Mouse (Mus musculus): Measurements from ENCODE around the gene Ocrl. TPM values are rescaled to one million over a fixed set of nuclear protein-coding genes. Genes with fewer than 3 reads are reported as not detected.

Ocrl gene
- polyA plus RNA-seq, 1 experiment from 2014 or later, result 11.8 TPM

GRCm38 (mm10) chrX:47913543-47913938 is 1.4 kb downstream of the Ocrl start:
- no peak overlapping the region for H3K27ac ChIP-seq (ENCODE audit: low read depth, low read length)
- no peak overlapping the region; the same call in 1 of the 2 replicates for H3K4me2 ChIP-seq
- no peak overlapping the region for H3K9ac ChIP-seq (ENCODE audit: low read depth, low read length)
- H3K36me3 ChIP-seq (ENCODE audit: control insufficient read depth, insufficient read depth, low read length), result no peaks in the 10 kb centered on the region
- H3K4me3 ChIP-seq (ENCODE audit: low read depth, low read length), result no peak overlapping the region
- H3K27me3 ChIP-seq (replicated peaks; ENCODE audit: control insufficient read depth, insufficient read depth, low read length), result no peaks in the 10 kb centered on the region
- DNase-seq (ENCODE audit: low spot score) (no peak), ATAC-seq (replicated peaks; ENCODE audit: low FRiP score) (no peak)
- no peaks in the 10 kb centered on the region for H3K9me3 ChIP-seq (ENCODE audit: control insufficient read depth, low read length)
- WGBS, result 74% methylated on average over 7 of the region's 7 CpGs
- H3K4me1 ChIP-seq (replicated peaks; ENCODE audit: control insufficient read depth, insufficient read depth, low read length), result no peaks in the 10 kb centered on the region

- no peaks in the 10 kb centered on the region for H3K4me1 ChIP-seq (replicated peaks; ENCODE audit: control insufficient read depth, insufficient read depth, low read length)
- DNase-seq (ENCODE audit: low spot score), result no peak
- H3K27ac ChIP-seq (ENCODE audit: low read depth, low read length), result no peak overlapping the region
- H3K27me3 ChIP-seq (replicated peaks; ENCODE audit: control insufficient read depth, insufficient read depth, low read length), result no peaks in the 10 kb centered on the region
- H3K4me3 ChIP-seq (ENCODE audit: low read depth, low read length), result no peak overlapping the region
- H3K9ac ChIP-seq (ENCODE audit: low read depth, low read length), result no peak overlapping the region
- WGBS, result 76% methylated on average over 1 of the region's 1 CpGs
- ATAC-seq (replicated peaks; ENCODE audit: low FRiP score), result no peak
- H3K36me3 ChIP-seq (ENCODE audit: control insufficient read depth, insufficient read depth, low read length), result no peaks in the 10 kb centered on the region
- H3K9me3 ChIP-seq (ENCODE audit: control insufficient read depth, low read length), result no peaks in the 10 kb centered on the region
- no peak overlapping the region for H3K4me2 ChIP-seq
Measured at GRCm38 (mm10) chrX:47916831-47917230, 4.6 kb downstream of the Ocrl start.

- no peak overlapping the region for H3K27ac ChIP-seq (ENCODE audit: low read depth, low read length)
- H3K27me3 ChIP-seq (replicated peaks; ENCODE audit: control insufficient read depth, insufficient read depth, low read length), result no peaks in the 10 kb centered on the region
- no peak for DNase-seq (ENCODE audit: low spot score)
- H3K4me2 ChIP-seq, result no peak overlapping the region
- no peaks in the 10 kb centered on the region for H3K4me1 ChIP-seq (replicated peaks; ENCODE audit: control insufficient read depth, insufficient read depth, low read length)
- no peak for ATAC-seq (replicated peaks; ENCODE audit: low FRiP score)
- H3K9me3 ChIP-seq (ENCODE audit: control insufficient read depth, low read length), result no peaks in the 10 kb centered on the region
- no peaks in the 10 kb centered on the region for H3K36me3 ChIP-seq (ENCODE audit: control insufficient read depth, insufficient read depth, low read length)
- H3K9ac ChIP-seq (ENCODE audit: low read depth, low read length), result no peak overlapping the region
- 79% methylated on average over 5 of the region's 5 CpGs for WGBS
- H3K4me3 ChIP-seq (ENCODE audit: low read depth, low read length), result no peak overlapping the region
Measured at GRCm38 (mm10) chrX:47920541-47920940, 8.4 kb downstream of the Ocrl start.

- Histone ChIP-seq H3K4me3 (ENCODE audit: low read depth, low read length) (no peak overlapping the region), H3K4me2 (no peak overlapping the region), H3K36me3 (ENCODE audit: control insufficient read depth, insufficient read depth, low read length) (peaks cover 3% of the 10 kb centered on the region; the same call in 1 of the 2 replicates), H3K27ac (ENCODE audit: low read depth, low read length) (no peak overlapping the region), H3K9me3 (ENCODE audit: control insufficient read depth, low read length) (no peaks in the 10 kb centered on the region), H3K4me1 (replicated peaks; ENCODE audit: control insufficient read depth, insufficient read depth, low read length) (no peaks in the 10 kb centered on the region), H3K27me3 (replicated peaks; ENCODE audit: control insufficient read depth, insufficient read depth, low read length) (no peaks in the 10 kb centered on the region), H3K9ac (ENCODE audit: low read depth, low read length) (no peak overlapping the region)
- ATAC-seq (replicated peaks; ENCODE audit: low FRiP score), result no peak
- WGBS, result 61% methylated on average over 3 of the region's 3 CpGs
- no peak for DNase-seq (ENCODE audit: low spot score)
Measured at GRCm38 (mm10) chrX:47927981-47928380, 15.8 kb downstream of the Ocrl start.

GRCm38 (mm10) chrX:47930449-47930848 is 18.3 kb downstream of the Ocrl start:
- 69% methylated on average over 3 of the region's 3 CpGs for WGBS
- H3K4me3 ChIP-seq (ENCODE audit: low read depth, low read length), result no peak overlapping the region
- no peak for DNase-seq (ENCODE audit: low spot score)
- peaks cover 3% of the 10 kb centered on the region; the same call in 1 of the 2 replicates for H3K36me3 ChIP-seq (ENCODE audit: control insufficient read depth, insufficient read depth, low read length)
- no peak overlapping the region for H3K4me2 ChIP-seq
- H3K9me3 ChIP-seq (ENCODE audit: control insufficient read depth, low read length), result no peaks in the 10 kb centered on the region
- no peak overlapping the region for H3K9ac ChIP-seq (ENCODE audit: low read depth, low read length)
- H3K27ac ChIP-seq (ENCODE audit: low read depth, low read length), result no peak overlapping the region
- ATAC-seq (replicated peaks; ENCODE audit: low FRiP score), result no peak
- H3K27me3 ChIP-seq (replicated peaks; ENCODE audit: control insufficient read depth, insufficient read depth, low read length), result no peaks in the 10 kb centered on the region
- H3K4me1 ChIP-seq (replicated peaks; ENCODE audit: control insufficient read depth, insufficient read depth, low read length), result no peaks in the 10 kb centered on the region

DNA sequence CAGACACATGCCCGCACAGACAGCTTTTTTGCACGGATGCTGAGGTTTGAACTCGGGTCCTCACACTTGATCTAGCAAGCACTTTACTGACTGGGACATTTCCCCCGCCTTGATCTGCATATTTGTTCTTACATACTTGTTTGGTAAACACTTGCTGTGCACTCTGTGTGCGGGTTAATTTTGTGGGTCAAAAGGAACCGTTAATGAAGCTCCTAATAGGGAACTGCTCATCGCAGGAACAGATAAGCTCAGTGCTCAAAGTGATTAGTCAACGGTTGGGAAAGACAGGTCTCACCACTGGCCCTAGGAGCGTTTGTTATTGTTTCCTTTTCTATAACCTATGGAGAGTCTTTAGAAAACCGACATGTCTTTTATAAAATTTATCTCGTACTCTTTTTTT is 22.2 kb downstream of the Ocrl start:
- Histone ChIP-seq H3K9ac (ENCODE audit: low read depth, low read length) (no peak overlapping the region), H3K4me3 (ENCODE audit: low read depth, low read length) (no peak overlapping the region), H3K36me3 (ENCODE audit: control insufficient read depth, insufficient read depth, low read length) (no peaks in the 10 kb centered on the region), H3K4me2 (no peak overlapping the region), H3K27ac (ENCODE audit: low read depth, low read length) (no peak overlapping the region), H3K9me3 (ENCODE audit: control insufficient read depth, low read length) (no peaks in the 10 kb centered on the region), H3K4me1 (replicated peaks; ENCODE audit: control insufficient read depth, insufficient read depth, low read length) (no peaks in the 10 kb centered on the region), H3K27me3 (replicated peaks; ENCODE audit: control insufficient read depth, insufficient read depth, low read length) (no peaks in the 10 kb centered on the region)
- 75% methylated on average over 11 of the region's 11 CpGs for whole genome bisulfite sequencing
- no peak for ATAC-seq (replicated peaks; ENCODE audit: low FRiP score)
- no peak for DNase-seq (ENCODE audit: low spot score)

GRCm38 (mm10) chrX:47936885-47937284 is 24.7 kb downstream of the Ocrl start:
- no peaks in the 10 kb centered on the region for H3K4me1 ChIP-seq (replicated peaks; ENCODE audit: control insufficient read depth, insufficient read depth, low read length)
- no peaks in the 10 kb centered on the region for H3K36me3 ChIP-seq (ENCODE audit: control insufficient read depth, insufficient read depth, low read length)
- H3K27ac ChIP-seq (ENCODE audit: low read depth, low read length), result no peak overlapping the region
- H3K9me3 ChIP-seq (ENCODE audit: control insufficient read depth, low read length), result no peaks in the 10 kb centered on the region
- no peak for ATAC-seq (replicated peaks; ENCODE audit: low FRiP score)
- DNase-seq (ENCODE audit: low spot score), result no peak
- 79% methylated on average over 5 of the region's 5 CpGs for WGBS
- no peak overlapping the region for H3K4me3 ChIP-seq (ENCODE audit: low read depth, low read length)
- no peaks in the 10 kb centered on the region for H3K27me3 ChIP-seq (replicated peaks; ENCODE audit: control insufficient read depth, insufficient read depth, low read length)
- no peak overlapping the region for H3K4me2 ChIP-seq
- no peak overlapping the region for H3K9ac ChIP-seq (ENCODE audit: low read depth, low read length)

DNA sequence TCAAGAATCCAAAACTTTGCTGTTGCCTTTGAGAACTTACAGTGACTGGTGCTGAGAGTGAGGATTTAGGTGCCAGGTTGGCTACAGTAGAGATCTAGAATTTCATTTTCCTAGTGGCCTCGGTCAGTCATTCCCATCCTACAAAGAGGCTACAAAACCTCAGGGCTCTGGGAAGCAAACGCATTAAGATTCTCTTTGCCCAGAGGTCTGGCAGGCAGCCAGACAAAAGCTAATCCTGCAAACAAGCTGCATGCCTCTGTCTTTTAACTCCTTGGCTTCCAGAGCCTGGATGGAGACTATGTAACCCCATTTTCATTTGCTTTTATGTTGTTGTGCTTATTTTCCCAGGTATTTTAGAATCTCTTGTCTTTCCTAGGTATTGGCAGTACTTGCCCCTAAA is 25.6 kb downstream of the Ocrl start:
- DNase-seq (ENCODE audit: low spot score), result no peak

GRCm38 (mm10) chrX:47949729-47950128 is 37.5 kb downstream of the Ocrl start:
- Histone ChIP-seq H3K27ac (ENCODE audit: low read depth, low read length) (no peak overlapping the region), H3K9me3 (ENCODE audit: control insufficient read depth, low read length) (no peaks in the 10 kb centered on the region), H3K4me2 (no peak overlapping the region), H3K36me3 (ENCODE audit: control insufficient read depth, insufficient read depth, low read length) (no peaks in the 10 kb centered on the region), H3K4me1 (replicated peaks; ENCODE audit: control insufficient read depth, insufficient read depth, low read length) (no peaks in the 10 kb centered on the region), H3K27me3 (replicated peaks; ENCODE audit: control insufficient read depth, insufficient read depth, low read length) (no peaks in the 10 kb centered on the region), H3K9ac (ENCODE audit: low read depth, low read length) (no peak overlapping the region), H3K4me3 (ENCODE audit: low read depth, low read length) (no peak overlapping the region)
- ATAC-seq (replicated peaks; ENCODE audit: low FRiP score), result no peak
- DNase-seq (ENCODE audit: low spot score), result no peak
- WGBS, result 68% methylated on average over 3 of the region's 3 CpGs

More for the DNA sequence above, 25.6 kb downstream of the Ocrl start:
- WGBS, result 62% methylated on average over 2 of the region's 2 CpGs
- no peaks in the 10 kb centered on the region for H3K36me3 ChIP-seq (ENCODE audit: control insufficient read depth, insufficient read depth, low read length)
- no peak overlapping the region for H3K27ac ChIP-seq (ENCODE audit: low read depth, low read length)
- no peaks in the 10 kb centered on the region for H3K9me3 ChIP-seq (ENCODE audit: control insufficient read depth, low read length)
- no peaks in the 10 kb centered on the region for H3K27me3 ChIP-seq (replicated peaks; ENCODE audit: control insufficient read depth, insufficient read depth, low read length)
- no peak overlapping the region for H3K4me2 ChIP-seq
- H3K4me1 ChIP-seq (replicated peaks; ENCODE audit: control insufficient read depth, insufficient read depth, low read length), result no peaks in the 10 kb centered on the region
- H3K9ac ChIP-seq (ENCODE audit: low read depth, low read length), result no peak overlapping the region
- ATAC-seq (replicated peaks; ENCODE audit: low FRiP score), result no peak
- no peak overlapping the region for H3K4me3 ChIP-seq (ENCODE audit: low read depth, low read length)
